Mouse (Mus musculus): ENCODE data around the gene Plekhm1.

DNA sequence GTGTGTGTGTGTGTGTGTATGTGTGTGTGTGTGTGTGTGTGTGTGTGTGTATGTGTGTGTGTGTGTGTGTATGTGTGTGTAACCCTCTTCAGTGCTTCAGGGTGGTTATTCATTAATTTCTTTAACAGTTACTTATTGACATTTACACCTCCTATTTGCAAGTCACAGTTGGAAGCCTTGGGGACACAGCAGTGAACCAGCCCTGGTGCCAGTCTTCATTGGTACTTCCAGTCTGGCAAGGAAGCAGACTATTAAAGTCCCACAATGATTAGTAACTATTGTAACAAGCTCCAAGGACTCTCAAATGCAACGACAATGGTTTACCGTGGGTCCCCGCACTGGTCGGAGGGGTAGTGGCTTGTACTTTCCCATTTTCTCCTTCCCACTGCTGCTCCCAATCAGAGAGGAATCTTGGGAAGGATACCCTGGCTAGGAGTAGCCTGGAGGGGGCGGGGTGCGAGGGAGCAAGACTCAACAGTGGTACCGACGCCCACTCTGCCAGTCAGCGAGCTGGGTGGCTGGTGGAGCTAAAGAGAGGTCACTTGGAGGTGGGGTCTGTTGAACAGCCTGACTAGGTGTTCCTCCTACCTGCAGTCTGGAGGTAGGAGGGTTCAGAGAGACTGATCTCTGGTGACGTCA, 97.6 kb downstream of the Plekhm1 start:
- TF ChIP-seq EP300 (IDR thresholded peaks at IDR 0.05; ENCODE audit: low read depth): no peak
- TF ChIP-seq CTCF (IDR thresholded peaks at IDR 0.05; ENCODE audit: low read depth): no peak

All from liver, postnatal 0 days (tissue).